Mouse (Mus musculus): Measurements from ENCODE around the gene Scn7a. TPM values are rescaled to one million over a fixed set of nuclear protein-coding genes. Genes with fewer than 3 reads are reported as not detected.

The Scn7a gene
- total RNA-seq (2021) (10 to 100 TPM in 1 of 2 experiments, 1 to 10 TPM in 1; 5.7 to 10.9 TPM), polyA plus RNA-seq (2012; rRNA removed) (0.48 and 0.52 TPM in 2 replicates)
- long read RNA-seq, partial matches to known transcripts, result 0 of 4 reads
- long read RNA-seq, other reads (novel, unspliced or antisense), result 4 of 4 reads

DNA sequence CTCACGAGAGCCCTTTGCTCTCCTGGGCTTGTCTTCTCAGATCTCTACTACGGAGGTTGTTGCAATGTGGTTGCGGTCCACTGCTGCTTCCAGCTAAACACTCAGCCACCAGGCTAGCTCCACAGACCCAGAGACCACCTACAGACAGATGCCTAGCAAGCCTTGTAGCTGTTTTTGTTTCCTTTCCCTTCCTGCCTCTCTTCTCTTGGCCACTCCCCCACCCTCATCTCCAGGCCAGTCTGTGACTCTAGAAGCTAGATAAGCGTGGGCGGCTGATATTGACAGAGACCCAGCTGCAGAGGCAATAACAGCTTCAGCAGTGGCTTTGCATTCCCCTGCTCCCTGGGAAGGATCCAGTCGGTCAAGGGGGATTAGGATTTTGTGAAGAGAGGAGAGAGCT is at the start of gene Scn7a:
Scn7a (minus strand) TSS at position 150 of the 400 bp plus-strand sequence.
- DNase-seq, result no peak

DNA sequence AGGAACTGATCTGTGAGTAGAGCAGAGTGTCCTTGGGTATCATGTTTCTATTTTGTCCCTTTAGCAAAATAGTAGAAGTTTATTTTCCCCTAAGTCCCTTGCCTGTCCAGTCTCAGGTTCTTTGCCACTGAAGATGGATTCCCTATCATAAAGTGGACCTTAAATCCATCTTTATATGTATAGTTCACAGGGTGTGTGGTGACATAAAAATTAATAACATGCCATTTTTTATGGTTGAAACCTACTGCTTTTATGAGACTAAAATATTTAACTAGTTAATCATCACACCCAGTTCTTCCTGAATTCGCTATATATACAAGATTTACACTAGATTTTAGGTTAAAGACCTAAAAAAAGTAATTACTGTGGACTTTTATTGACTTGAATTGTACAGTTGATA is 43.0 kb upstream of the Scn7a start:
- no peak for DNase-seq

DNA sequence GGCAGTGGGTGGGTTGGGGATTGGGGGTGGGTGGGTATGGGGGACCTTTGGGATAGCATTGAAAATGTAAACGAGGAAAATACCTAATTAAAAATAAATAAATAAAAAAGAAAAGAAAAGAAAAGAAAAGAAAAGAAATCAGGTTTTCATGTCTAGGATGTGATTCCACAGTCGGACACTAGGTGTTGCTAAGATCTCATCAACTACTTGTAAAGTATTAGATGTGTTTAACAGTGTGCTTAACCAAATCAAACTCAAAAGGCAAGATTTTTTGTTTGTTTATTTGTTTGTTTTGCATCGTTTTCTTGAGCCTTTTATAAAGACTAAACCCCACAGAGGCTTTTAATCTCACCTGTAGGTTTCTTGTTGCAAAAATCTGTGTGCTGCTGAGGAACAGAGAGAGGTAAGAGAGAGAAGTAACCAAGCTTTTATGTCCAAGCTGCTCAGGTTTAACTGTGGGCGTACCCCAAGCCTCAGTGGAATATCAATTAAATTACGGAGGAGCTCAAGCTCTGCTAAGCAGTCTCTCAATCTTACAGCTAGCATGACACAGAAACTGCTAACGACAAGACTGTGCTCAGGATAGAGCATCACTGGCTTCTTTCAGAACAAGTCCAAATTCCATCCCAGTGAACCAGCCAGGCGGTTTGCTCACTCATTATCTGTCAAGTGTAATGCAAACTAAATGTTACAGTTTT is 35.3 kb upstream of the Scn7a start:
- no peak for DNase-seq

DNA sequence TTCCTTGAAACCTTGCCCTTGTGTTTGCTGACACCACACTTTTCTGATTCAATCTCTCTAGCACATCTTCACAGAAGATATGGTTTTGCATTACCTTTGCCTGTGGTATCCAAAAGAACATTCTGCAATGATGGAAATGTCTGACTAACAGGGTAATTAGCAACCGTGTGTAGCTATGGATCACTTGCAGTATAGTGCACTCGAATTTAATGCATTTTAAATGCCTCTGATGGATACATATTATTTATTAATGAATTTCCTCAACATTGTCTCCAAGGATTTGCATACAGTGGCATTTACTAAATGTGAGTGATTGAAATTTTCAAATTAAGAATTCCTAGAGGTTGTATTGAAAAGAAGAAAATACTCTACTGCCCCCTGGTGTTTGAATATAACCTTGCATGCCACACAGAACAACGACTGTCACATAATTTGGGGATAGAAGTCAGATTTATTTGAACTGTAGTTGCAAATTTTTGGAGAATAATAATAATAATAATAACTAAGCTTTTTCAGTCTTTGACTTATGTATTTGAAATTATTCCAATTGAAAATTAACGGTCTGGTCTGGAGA is 15.0 kb upstream of the Scn7a start:
- no peak for DNase-seq

DNA sequence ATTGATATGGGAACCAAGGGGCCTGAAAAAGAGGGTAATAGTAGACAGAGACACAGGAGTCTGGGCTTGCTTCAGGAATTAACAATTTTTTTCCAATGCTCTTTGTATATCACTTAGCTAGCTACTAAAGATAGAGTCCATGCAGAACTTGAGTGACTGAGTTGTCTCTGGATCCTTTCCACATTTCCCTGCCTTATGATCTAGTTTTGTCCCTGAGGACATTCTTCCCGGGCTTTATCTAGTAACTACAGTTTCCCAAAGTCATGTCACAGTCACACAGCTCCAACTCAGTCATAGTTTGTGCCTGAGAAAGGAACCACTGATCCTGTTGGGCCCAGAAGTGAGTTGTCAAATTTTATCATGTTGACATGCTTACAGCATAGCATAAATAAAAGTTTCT is 12.8 kb upstream of the Scn7a start:
- DNase-seq, result no peak

DNA sequence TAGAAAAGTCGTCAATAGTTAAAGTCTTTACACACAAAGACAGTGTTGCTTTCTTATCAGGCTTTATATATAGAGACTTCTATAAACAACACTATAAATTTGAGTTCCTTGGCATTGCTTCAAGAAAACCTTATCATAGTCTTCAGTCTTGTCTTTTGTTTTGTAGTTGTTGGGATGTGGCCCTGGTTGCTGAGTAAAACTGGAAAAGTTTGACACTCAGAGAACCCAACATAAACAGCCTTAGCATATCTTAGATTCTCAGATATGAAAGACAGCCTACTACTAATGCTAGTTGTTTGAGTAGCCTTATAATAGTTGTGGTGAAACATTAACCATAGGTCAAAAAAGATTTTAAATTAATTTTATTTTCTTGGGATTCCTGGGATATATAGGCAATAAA is 6.9 kb upstream of the Scn7a start:
- DNase-seq, result no peak

DNA sequence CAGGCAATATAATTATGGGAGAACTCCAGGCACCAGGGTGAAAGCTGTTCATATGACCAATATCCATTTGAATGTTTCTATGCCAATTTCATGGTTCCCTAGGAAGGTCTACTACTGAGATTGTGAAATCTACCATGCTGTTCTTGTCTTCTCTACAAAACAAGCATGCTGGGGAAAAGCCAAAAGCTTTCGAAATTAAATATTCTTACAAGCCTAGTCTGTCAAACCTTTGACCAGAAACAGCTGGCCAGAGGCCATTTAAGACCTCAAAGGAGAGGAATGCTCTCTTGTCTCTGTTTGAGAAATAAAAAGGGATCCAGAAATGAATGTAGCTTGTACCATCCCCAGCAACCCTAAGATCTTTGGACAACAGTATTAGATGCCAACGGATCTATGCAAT is 3.8 kb downstream of the Scn7a start:
- peak; percentile 37 for DNase-seq

DNA sequence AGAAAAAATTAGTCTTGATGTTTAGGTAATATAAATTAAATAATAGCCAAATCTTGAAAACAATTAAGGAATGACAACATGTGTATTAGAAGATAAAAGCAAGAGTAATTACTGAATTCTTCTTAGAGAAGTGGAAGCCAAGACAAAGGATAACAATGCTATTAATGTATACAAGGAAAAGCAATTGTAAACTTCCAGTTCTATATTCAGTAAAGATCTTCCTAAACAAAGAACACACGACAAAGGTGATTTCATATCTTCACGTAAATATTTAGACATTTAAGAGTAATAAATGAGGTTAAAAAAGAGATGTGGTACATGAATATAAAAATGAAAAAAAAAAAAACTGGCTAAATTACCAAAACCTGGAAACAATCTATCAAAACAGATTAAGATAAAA is 16.7 kb downstream of the Scn7a start:
- no peak for DNase-seq

DNA sequence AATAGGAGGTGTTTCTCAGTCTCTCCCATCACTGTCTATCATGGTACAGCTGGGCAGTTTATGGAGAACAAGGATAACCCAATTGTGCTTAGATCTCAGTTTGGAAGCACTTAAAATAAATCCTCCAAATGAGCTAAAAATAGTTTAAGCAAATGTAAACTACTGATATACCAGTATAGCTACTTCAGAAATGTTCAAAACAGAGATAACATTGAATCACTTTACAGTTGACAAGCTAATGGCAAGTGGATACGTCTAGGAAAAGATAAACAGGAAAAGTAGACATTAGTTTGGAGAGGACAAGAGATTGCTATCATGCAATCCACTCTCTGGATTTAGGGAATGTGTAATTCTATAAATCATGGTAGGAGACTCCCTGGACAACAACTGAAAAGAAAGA is 19.5 kb downstream of the Scn7a start:
- DNase-seq, result no peak

DNA sequence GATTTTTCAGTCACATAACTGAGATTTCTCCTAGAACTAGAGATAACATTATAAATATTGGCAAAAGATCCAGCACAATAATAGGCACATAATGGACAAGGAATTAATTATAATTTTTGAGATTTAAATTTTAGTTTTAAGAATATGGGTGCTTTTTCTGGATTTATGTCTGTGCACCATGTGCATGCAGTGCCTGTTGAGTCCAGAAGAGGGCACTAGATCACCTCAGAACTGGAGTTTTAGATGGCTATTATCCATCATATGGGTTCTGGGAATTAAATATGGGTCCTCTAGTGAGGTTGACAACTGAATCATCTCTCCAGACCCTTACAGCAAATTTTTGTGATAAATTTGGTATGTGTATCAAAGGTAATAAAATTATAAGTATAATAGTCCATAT is 21.8 kb downstream of the Scn7a start:
- DNase-seq, result no peak

DNA sequence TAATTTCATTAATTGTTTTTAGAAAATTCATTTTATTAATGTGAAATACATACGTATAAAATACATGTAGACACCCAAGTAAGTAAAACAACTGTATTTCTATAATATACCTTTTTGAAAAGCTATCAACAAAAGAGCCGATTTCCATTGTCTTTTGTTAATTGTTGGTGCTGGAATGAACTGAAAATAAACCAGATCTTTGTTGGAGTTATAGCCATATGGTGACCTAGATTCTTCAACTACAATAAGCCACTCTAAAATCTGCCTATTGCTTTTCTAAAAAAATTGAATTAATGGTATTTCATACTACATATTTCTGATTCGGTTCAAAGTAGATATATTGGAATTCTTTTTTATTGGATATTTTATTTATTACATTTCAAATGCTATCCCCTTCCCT is 56.7 kb downstream of the Scn7a start:
- DNase-seq, result no peak

DNA sequence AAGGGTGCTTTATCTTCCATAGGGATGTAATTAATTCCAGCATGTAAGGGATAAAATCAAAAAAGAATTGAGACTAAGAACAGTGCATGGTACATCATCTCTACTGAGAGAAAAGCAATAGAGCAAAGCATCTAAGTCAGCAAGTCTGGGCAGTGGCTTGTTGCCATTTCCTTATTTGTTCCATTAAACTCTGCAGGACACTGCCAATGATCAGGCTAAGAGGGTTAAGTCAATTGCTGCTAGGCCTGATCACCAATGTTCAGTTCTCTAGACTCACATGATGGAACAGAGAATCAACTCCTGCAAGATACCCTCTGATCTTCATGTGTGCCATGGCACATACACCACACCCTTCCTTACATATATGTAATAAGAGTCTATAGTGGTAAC is 57.1 kb downstream of the Scn7a start:
- no peak for DNase-seq

DNA sequence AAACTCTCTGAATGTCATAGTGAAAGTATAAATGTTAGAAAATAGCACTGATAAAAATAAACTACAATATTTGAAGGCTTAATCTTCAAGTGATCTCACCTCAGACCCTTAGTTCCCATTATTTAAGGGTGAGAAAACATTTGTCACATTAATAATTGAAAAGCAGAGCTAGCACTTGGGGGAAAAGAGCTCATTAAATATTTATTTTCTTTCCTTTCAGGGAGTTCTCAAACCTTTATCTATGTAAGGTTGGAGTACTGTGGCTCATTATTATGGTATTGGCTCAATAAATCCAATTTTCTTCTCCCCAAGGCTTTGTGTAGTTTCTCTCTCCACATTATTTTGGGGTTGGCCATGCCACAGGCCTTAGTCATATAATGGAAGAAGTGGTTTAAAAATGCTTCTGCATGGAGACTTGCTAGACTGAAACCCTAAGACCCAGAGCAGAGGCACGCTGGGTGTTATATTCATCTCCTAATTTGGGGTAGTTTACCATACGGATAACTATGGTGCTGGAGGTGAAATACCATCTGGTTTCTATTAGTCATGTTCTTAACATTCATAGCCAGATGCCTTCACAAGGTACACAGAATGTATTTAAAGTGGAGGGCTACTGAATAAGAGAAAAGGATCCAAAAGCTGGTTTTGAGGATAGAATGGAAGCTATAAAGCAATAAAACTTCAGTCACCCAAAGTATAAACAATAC is 57.7 kb downstream of the Scn7a start:
- DNase-seq, result no peak

DNA sequence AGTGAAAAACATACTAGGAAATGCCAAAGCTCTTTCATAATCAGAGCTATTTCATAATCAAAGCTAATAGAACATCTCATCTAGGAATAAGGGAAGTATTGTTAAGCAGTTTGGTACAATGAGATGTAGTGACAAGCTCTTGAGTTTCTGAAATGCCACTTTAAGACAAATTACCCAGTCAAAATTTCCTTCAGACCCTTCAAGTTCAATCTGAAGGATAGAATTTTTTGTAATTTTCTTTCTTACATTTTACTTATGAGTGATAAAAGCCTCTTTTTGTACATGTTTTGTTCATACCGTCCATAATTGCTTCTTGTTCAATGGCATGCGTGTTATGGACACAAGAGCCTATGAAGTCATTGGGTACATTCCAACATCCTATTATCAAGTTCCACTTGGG is 72.6 kb downstream of the Scn7a start:
- DNase-seq, result no peak

DNA sequence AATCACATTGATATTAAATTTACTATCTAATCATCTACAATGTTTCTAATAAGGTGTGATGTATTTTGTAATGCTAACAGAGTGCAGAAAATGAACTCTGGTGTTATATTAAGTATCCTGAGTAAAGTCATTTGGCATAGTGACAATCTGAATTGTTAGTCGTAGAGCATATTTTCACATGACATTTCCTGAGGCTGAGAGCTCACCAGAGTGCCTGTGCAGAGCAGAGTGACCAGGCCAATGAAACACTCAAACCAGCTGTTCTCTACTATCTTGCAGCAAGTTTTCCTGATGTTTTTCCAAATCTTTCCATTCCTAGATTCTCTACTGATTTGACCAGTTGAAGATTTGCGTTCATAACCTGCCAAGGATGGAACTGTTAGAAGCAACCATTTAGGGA is 92.4 kb downstream of the Scn7a start:
- DNase-seq, result no peak

DNA sequence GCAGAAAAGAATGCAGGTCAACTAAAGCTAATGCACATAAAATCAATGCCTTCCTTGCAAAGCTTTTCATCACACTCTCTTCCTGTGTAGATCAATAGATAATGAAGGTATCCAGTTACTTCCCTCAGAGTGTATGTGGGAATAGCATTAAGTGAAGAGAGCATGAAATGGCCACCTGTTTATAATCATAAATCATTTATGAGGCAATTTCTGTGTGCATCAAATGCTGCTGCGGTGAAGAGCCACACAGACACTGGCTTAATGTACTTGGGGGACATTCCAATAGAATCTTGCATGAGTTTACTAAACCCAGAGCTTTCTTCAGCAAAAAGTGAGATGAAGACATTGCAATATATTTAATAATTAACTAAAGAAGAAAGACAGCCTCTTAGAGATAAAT is 122.7 kb downstream of the Scn7a start:
- DNase-seq, result no peak

DNA sequence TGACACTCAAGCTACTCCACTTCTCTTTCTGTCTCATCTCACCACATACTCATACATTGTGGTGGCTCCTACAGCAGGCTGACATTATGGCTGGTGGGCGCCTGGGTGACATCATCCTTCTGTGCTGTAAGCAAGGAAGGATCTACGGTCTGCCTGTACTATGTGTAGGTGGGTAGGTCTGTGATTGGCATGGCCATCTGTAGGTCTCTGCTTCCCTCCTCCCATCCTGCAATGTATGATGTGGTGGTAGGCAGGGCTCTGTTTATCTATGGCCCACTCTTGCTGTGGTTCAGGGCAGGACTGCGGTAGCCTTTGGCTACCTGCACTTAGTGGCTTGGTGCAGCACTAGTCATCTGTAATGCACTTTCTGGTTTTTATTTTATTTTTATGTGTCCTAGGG is 128.3 kb downstream of the Scn7a start:
- no peak for DNase-seq

DNA sequence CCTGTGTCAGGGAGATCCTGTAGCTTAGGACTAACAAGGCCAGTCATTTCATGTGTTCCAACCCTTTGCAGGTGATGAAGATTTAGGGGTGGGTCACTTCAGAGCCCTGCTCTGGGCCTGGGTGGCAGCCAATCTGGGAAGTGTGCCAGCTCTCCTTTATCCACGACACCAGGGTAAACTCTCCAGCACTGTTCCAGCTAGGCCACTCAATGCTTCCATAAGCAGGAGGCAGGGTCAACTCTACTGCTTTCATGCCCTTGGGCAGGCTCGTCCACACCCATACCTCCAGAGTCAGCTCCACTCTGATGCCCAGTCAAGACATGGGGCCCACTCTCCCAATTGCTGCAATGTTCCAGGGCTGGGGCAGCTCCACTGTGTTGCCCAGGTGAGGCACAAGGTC is 129.3 kb downstream of the Scn7a start:
- no peak for DNase-seq

DNA sequence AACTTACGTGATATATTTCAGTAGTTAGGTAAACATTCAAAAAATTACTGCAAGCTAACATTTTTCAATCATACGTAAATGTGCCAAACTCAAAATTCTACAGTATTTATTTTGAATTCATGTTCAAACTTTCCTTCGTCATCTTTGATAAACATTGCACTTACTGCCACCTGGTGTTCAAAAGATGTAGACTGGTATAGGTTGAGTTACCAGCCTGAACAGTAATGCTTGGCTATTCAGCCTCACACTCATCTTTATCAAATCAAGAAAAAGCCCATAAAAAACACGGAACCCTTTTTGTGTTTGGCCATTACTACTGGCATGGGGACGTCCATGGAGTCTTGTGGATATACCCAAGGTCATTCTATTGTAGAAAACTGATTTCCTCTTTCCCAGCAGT is 140.3 kb downstream of the Scn7a start:
- peak; percentile 5 for DNase-seq

DNA sequence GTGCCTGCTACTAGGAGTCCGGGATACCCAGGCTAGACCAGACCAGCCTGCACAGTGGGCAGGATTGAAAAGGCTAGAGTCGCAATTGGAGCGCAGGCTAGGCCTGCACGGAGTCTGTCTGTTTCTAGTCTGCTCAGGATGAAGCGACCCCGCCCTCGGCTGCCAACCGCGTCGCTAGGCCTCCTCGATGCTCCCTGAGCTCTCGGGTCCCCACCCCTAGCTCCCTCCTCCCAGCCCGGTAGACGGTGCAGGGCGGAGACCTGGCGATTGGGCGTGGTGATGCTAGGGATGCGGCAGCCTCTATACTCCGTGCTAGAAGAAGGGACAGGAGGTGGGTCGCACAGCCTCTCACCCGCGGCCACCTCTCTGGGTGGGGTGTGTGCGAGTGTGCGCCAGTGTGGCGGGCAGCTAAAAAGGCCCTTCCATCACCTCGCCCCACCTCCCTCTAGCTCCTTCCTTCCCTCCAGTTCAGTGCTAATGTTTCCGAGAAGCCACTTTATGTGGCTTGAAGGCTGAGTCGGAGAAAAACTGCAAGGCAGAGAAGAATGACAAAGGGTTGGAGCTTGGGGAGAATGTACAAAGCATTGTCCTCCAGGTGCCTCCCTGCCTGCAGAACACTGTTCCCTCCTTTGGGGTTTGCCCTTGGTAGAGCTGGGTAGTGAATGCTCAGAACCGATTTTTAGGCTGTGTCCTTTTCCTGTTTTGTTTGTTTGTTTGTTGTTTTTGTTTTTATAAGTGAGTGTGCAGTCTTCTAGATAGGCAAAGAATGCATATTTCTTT is 149.9 kb downstream of the Scn7a start, which contains the start of gene Scn9a:
Scn9a (minus strand) TSS at position 383 of the 780 bp plus-strand sequence.
- peak; percentile 8 for DNase-seq

DNA sequence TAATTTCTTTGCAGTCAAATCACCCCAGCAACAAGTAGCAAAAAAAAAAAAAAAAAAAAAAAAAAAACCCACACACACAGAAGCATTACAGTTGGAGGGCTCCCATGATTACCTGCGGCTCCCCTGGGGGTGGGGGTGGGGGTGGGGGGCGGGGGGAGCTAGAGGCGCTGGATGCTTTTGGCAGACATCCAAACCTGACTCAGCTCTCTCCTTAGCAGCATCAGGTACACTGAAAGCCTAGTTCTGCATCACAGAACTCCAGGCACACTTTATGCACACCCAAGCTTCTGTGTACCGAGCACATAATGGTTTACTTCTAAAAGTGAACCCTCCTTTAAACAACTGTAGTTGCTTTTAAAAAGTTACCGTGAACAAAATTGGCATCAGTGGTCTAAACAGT is 152.0 kb downstream of the Scn7a start:
- no peak for DNase-seq
